Mouse (Mus musculus) intestine, embryonic 14.5 days (tissue): Measurements from ENCODE around the gene Il20. TPM values are rescaled to one million over a fixed set of nuclear protein-coding genes. Genes with fewer than 3 reads are reported as not detected.

Source experiments
- ATAC-seq: fragments of 200-750 bp; cut with Nextera tagmentation; replicated peaks from 2 replicates; pipeline ENCODE4 v1.8.0; 2017; ENCODE audit warnings: low read depth, moderate number of reproducible peaks, moderate TSS enrichment, moderate library complexity; ENCODE audit not compliant: low FRiP score, low TSS enrichment
- DNase-seq: peaks from one replicate; pipeline ENCODE4 v3.0.0-alpha.2; 2018; ENCODE audit warnings: low spot score
- H3K27ac ChIP-seq: fragments of 300-500 bp; sonication (generic); 2 replicates; pipeline ENCODE4 v1.5.1; 2014; ENCODE audit warnings: low read depth, mild to moderate bottlenecking, control low read depth
- H3K27me3 ChIP-seq: fragments of 300-500 bp; sonication (generic); replicated peaks from 2 replicates; pipeline ENCODE4 v1.6.1; 2014; ENCODE audit warnings: low read length, control low read depth; ENCODE audit not compliant: control insufficient read depth, insufficient read depth
- H3K36me3 ChIP-seq: fragments of 300-500 bp; sonication (generic); 2 replicates; pipeline ENCODE4 v1.6.1; 2014; ENCODE audit warnings: low read length, control low read depth; ENCODE audit not compliant: control insufficient read depth, insufficient read depth
- H3K4me1 ChIP-seq: fragments of 300-500 bp; sonication (generic); replicated peaks from 2 replicates; pipeline ENCODE4 v1.6.1; 2014; ENCODE audit warnings: low read length, control low read depth, mixed read lengths; ENCODE audit not compliant: control insufficient read depth, insufficient read depth
- H3K4me2 ChIP-seq: fragments of 300-500 bp; sonication (generic); 2 replicates; pipeline ENCODE4 v1.6.1; 2014; ENCODE audit warnings: low read length
- H3K4me3 ChIP-seq: fragments of 300-500 bp; sonication (generic); 2 replicates; pipeline ENCODE4 v1.5.1; 2014; ENCODE audit warnings: low read depth, low read length, control low read depth, mixed read lengths
- H3K9ac ChIP-seq: fragments of 300-500 bp; sonication (generic); 2 replicates; pipeline ENCODE4 v1.6.1; 2014; ENCODE audit warnings: mild to moderate bottlenecking, low read length
- H3K9me3 ChIP-seq: fragments of 300-500 bp; sonication (generic); 2 replicates; pipeline ENCODE4 v1.6.1; 2016; ENCODE audit warnings: low read length, control low read depth; ENCODE audit not compliant: control insufficient read depth
- WGBS: fragments of 180-500 bp; shearing (Covaris S2); extraction: QIAGEN DNeasy Blood & Tissue Kit; methylation state at CpG from one replicate; pipeline ENCODE4 v1.1.7; 2014; 5-methylcytosine and 5-hydroxymethylcytosine counted together
- polyA plus RNA-seq: library from polyadenylated mRNA; unstranded; fragments of >200 nt; fragmentation: Nextera tagmentation; extraction: Ambion mirVana; gene quantifications from 2 replicates; pipeline ENCODE4 v1.2.1, GENCODE M21; 2014

Il20 gene
- not detected in 2 replicates for polyA plus RNA-seq

- H3K4me2 ChIP-seq, result no peak within 1 kb of the TSS
- no peaks in the 10 kb centered on the region for H3K9me3 ChIP-seq
- no peaks in the 10 kb centered on the region for H3K27me3 ChIP-seq
- H3K4me3 ChIP-seq, result no peak within 1 kb of the TSS
- WGBS, result 88% methylated on average over 12 of the region's 12 CpGs
- no peaks in the 10 kb centered on the region for H3K36me3 ChIP-seq
- no peaks in the 10 kb centered on the region for H3K4me1 ChIP-seq
- ATAC-seq, result no peak
- H3K27ac ChIP-seq, result no peak within 1 kb of the TSS
- H3K9ac ChIP-seq, result no peak within 1 kb of the TSS
- no peak for DNase-seq
Measured at GRCm38 (mm10) chr1:130911401-130912010, at the start of gene Il20. Gene Il20 (minus strand): TSS chr1:130911451.

- WGBS, result 31% methylated on average over 6 of the region's 6 CpGs
- no peak overlapping the region for H3K4me2 ChIP-seq
- peaks cover 2% of the 10 kb centered on the region; the same call in 1 of the 2 replicates for H3K4me1 ChIP-seq
- H3K9ac ChIP-seq, result no peak overlapping the region
- no peak overlapping the region for H3K27ac ChIP-seq
- H3K4me3 ChIP-seq, result no peak overlapping the region
- DNase-seq, result no peak
- no peaks in the 10 kb centered on the region for H3K9me3 ChIP-seq
- no peaks in the 10 kb centered on the region for H3K36me3 ChIP-seq
- no peaks in the 10 kb centered on the region for H3K27me3 ChIP-seq
- no peak for ATAC-seq
Measured at GRCm38 (mm10) chr1:130946920-130947319, 35.7 kb upstream of the Il20 start.

DNA sequence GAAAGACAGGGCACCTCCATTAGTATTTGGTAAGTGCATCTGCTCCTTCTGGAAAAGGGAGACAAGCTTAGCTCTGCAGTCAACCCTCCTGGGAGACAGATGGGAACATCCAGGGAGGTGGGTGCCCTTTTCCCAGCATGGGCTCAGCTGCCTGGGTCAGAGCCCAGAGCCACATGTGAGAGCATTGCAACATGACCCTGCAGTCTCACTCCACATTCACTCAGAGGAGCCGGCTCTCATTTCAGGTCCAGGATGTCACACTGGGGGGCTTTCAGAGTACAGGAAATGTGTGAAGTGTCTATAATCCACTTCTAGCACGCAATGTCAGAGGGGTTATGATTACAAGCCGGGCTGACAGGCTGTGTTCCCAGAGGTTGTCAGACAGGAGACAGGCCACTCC is 30.6 kb upstream of the Il20 start:
- H3K9ac ChIP-seq, result no peak overlapping the region
- H3K4me2 ChIP-seq, result no peak overlapping the region
- WGBS, result 28% methylated on average over 3 of the region's 3 CpGs
- H3K27ac ChIP-seq, result no peak overlapping the region
- H3K4me3 ChIP-seq, result no peak overlapping the region
- DNase-seq (no peak), ATAC-seq (no peak)
- no peaks in the 10 kb centered on the region for H3K9me3 ChIP-seq
- no peaks in the 10 kb centered on the region for H3K36me3 ChIP-seq
- H3K4me1 ChIP-seq, result peaks cover 14% of the 10 kb centered on the region; the same call in 1 of the 2 replicates
- no peaks in the 10 kb centered on the region for H3K27me3 ChIP-seq

GRCm38 (mm10) chr1:130940065-130940687 is 28.9 kb upstream of the Il20 start, which contains the start of gene Il19:
Gene Il19 (minus strand): TSS chr1:130940115.
- H3K4me2 ChIP-seq, result no peak within 1 kb of the TSS
- peaks cover 14% of the 10 kb centered on the region; the same call in 1 of the 2 replicates for H3K4me1 ChIP-seq
- H3K4me3 ChIP-seq, result no peak within 1 kb of the TSS
- no peaks in the 10 kb centered on the region for H3K9me3 ChIP-seq
- no peaks in the 10 kb centered on the region for H3K36me3 ChIP-seq
- no peak within 1 kb of the TSS for H3K27ac ChIP-seq
- DNase-seq (no peak), ATAC-seq (no peak)
- no peak within 1 kb of the TSS for H3K9ac ChIP-seq
- H3K27me3 ChIP-seq, result no peaks in the 10 kb centered on the region
- 43% methylated on average over 4 of the region's 4 CpGs for WGBS

GRCm38 (mm10) chr1:130938192-130938591 is 26.9 kb upstream of the Il20 start:
- DNase-seq (no peak), ATAC-seq (no peak)
- Histone ChIP-seq H3K27me3 (no peaks in the 10 kb centered on the region), H3K36me3 (no peaks in the 10 kb centered on the region), H3K4me3 (no peak overlapping the region), H3K27ac (no peak overlapping the region), H3K4me1 (peaks cover 14% of the 10 kb centered on the region; the same call in 1 of the 2 replicates), H3K9me3 (no peaks in the 10 kb centered on the region), H3K9ac (no peak overlapping the region), H3K4me2 (no peak overlapping the region)
- 90% methylated on average over 7 of the region's 7 CpGs for WGBS

GRCm38 (mm10) chr1:130937170-130937569 is 25.9 kb upstream of the Il20 start:
- Histone ChIP-seq H3K27me3 (no peaks in the 10 kb centered on the region), H3K9ac (no peak overlapping the region), H3K4me2 (no peak overlapping the region), H3K9me3 (no peaks in the 10 kb centered on the region), H3K4me1 (peaks cover 12% of the 10 kb centered on the region; the same call in 1 of the 2 replicates), H3K36me3 (no peaks in the 10 kb centered on the region), H3K27ac (no peak overlapping the region), H3K4me3 (no peak overlapping the region)
- ATAC-seq (no peak), DNase-seq (no peak)
- WGBS, result 84% methylated on average over 4 of the region's 4 CpGs

DNA sequence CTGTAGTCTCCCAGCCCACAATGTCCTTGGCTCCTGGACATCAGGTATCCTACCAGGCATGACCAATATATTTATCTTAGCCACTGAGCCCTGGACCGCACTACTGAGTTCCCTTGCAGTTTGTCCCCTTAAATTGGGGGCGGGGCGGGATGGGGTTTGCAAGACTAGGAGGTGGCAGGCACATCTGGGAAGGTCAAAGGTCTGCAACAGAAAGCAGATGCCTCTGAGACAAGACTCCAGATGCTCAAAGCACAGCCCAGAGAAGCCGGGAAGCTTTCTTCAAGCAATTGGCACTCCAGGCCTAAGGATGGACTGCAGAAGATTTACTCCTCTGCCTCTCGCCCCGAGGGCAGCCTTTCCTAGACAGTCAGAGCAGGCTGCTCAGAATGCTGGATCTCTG is 25.1 kb upstream of the Il20 start:
- DNase-seq, result no peak
- no peak overlapping the region for H3K4me2 ChIP-seq
- H3K4me1 ChIP-seq, result 0 out of 2 replicates have a peak, but pooled peaks cover 6% of the 10 kb centered on the region
- H3K27ac ChIP-seq, result no peak overlapping the region
- no peaks in the 10 kb centered on the region for H3K36me3 ChIP-seq
- no peaks in the 10 kb centered on the region for H3K27me3 ChIP-seq
- H3K4me3 ChIP-seq, result no peak overlapping the region
- ATAC-seq, result no peak
- 33% methylated on average over 6 of the region's 6 CpGs for WGBS
- H3K9me3 ChIP-seq, result no peaks in the 10 kb centered on the region
- H3K9ac ChIP-seq, result no peak overlapping the region

DNA sequence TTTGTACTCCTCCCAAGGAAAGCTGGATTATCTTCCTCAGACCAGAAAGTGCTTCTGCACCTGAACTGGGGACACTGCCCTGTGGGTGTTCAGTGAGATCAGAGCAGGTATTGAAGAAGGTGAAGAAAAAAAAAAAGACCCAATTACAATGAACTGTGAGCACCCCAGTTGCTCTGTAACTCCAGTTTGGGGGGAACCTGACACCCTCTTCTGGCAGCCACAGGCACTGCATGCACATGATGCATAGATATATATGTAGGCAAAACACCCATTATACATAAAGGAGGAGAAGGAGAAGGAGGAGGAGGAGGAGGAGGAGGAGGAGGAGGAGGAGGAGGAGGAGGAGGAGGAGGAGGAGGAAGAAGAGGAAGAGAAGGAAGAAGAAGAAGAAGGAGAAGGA is 15.2 kb upstream of the Il20 start:
- ATAC-seq, result no peak

More for the DNA sequence above, 15.2 kb upstream of the Il20 start:
- Histone ChIP-seq H3K4me1 (no peaks in the 10 kb centered on the region), H3K27ac (no peak overlapping the region), H3K4me3 (no peak overlapping the region), H3K9me3 (no peaks in the 10 kb centered on the region), H3K9ac (no peak overlapping the region), H3K4me2 (no peak overlapping the region), H3K36me3 (no peaks in the 10 kb centered on the region), H3K27me3 (no peaks in the 10 kb centered on the region)
- no peak for DNase-seq
